Mouse (Mus musculus): ENCODE results near the gene Mymk.

GRCm38 (mm10) chr2:27114169-27114568 is 42.2 kb upstream of the Mymk start:
- no peak for TF ChIP-seq CTCF (IDR thresholded peaks at IDR 0.05; ENCODE audit: low read depth, low read length)
- no peak for TF ChIP-seq POLR2A (IDR thresholded peaks at IDR 0.05; ENCODE audit: borderline replicate concordance, low read depth, low read length)

Measured in bone marrow macrophage, adult 2 months (primary cell).